Mouse (Mus musculus): ENCODE data around the gene Scn1b. TPM values are rescaled to one million over a fixed set of nuclear protein-coding genes. Genes with fewer than 3 reads are reported as not detected.

The Scn1b gene
- polyA plus RNA-seq (2012; ENCODE audit: insufficient read depth, insufficient read length, missing spikeins), result 30.7 and 33.7 TPM in 2 replicates

- Histone ChIP-seq H3K4me1 (ENCODE audit: control insufficient read depth, insufficient read depth, low read length) (peaks cover 7% of the 10 kb centered on the region), H3K4me3 (ENCODE audit: insufficient read depth, low read length) (peak within 1 kb of the TSS; percentile 55), H3K27ac (ENCODE audit: insufficient read depth, low read depth, low read length) (no peak within 1 kb of the TSS)
- no peak for TF ChIP-seq CTCF (IDR thresholded peaks at IDR 0.05; ENCODE audit: low read depth, low read length)
- no peak for TF ChIP-seq POLR2A (IDR thresholded peaks at IDR 0.05; ENCODE audit: borderline replicate concordance, low read depth, low read length)
Observed at GRCm38 (mm10) chr7:31126851-31127724, at the start of gene Scn1b. TSS of gene Scn1b (minus strand) at chr7:31127003.

- Histone ChIP-seq H3K27ac (ENCODE audit: insufficient read depth, low read depth, low read length) (no peak overlapping the region), H3K4me3 (ENCODE audit: insufficient read depth, low read length) (no peak overlapping the region), H3K4me1 (ENCODE audit: control insufficient read depth, insufficient read depth, low read length) (peaks cover 8% of the 10 kb centered on the region)
- TF ChIP-seq CTCF (IDR thresholded peaks at IDR 0.05; ENCODE audit: low read depth, low read length) (no peak), POLR2A (IDR thresholded peaks at IDR 0.05; ENCODE audit: borderline replicate concordance, low read depth, low read length) (no peak)
Observed at GRCm38 (mm10) chr7:31175096-31175495, 48.3 kb upstream of the Scn1b start.

- TF ChIP-seq CTCF (IDR thresholded peaks at IDR 0.05; ENCODE audit: low read depth, low read length) (no peak), POLR2A (IDR thresholded peaks at IDR 0.05; ENCODE audit: borderline replicate concordance, low read depth, low read length) (no peak)
- no peak overlapping the region for H3K27ac ChIP-seq (ENCODE audit: insufficient read depth, low read depth, low read length)
- H3K4me1 ChIP-seq (ENCODE audit: control insufficient read depth, insufficient read depth, low read length), result peaks cover 8% of the 10 kb centered on the region
- H3K4me3 ChIP-seq (ENCODE audit: insufficient read depth, low read length), result no peak overlapping the region
Observed at GRCm38 (mm10) chr7:31174466-31174865, 47.7 kb upstream of the Scn1b start.

GRCm38 (mm10) chr7:31172238-31172637 is 45.4 kb upstream of the Scn1b start:
- Histone ChIP-seq H3K4me3 (ENCODE audit: insufficient read depth, low read length) (no peak overlapping the region), H3K4me1 (ENCODE audit: control insufficient read depth, insufficient read depth, low read length) (peaks cover 19% of the 10 kb centered on the region), H3K27ac (ENCODE audit: insufficient read depth, low read depth, low read length) (no peak overlapping the region)
- TF ChIP-seq CTCF (IDR thresholded peaks at IDR 0.05; ENCODE audit: low read depth, low read length), result peak; percentile 75
- no peak for TF ChIP-seq POLR2A (IDR thresholded peaks at IDR 0.05; ENCODE audit: borderline replicate concordance, low read depth, low read length)

GRCm38 (mm10) chr7:31170520-31170919 is 43.7 kb upstream of the Scn1b start:
- Histone ChIP-seq H3K4me1 (ENCODE audit: control insufficient read depth, insufficient read depth, low read length) (peaks cover 19% of the 10 kb centered on the region), H3K4me3 (ENCODE audit: insufficient read depth, low read length) (no peak overlapping the region), H3K27ac (ENCODE audit: insufficient read depth, low read depth, low read length) (no peak overlapping the region)
- TF ChIP-seq CTCF (IDR thresholded peaks at IDR 0.05; ENCODE audit: low read depth, low read length) (no peak), POLR2A (IDR thresholded peaks at IDR 0.05; ENCODE audit: borderline replicate concordance, low read depth, low read length) (no peak)

GRCm38 (mm10) chr7:31168412-31168811 is 41.6 kb upstream of the Scn1b start:
- peak overlapping the region; percentile 46 for H3K27ac ChIP-seq (ENCODE audit: insufficient read depth, low read depth, low read length)
- H3K4me3 ChIP-seq (ENCODE audit: insufficient read depth, low read length), result no peak overlapping the region
- peaks cover 10% of the 10 kb centered on the region for H3K4me1 ChIP-seq (ENCODE audit: control insufficient read depth, insufficient read depth, low read length)
- no peak for TF ChIP-seq CTCF (IDR thresholded peaks at IDR 0.05; ENCODE audit: low read depth, low read length)
- TF ChIP-seq POLR2A (IDR thresholded peaks at IDR 0.05; ENCODE audit: borderline replicate concordance, low read depth, low read length), result no peak

- Histone ChIP-seq H3K4me3 (ENCODE audit: insufficient read depth, low read length) (no peak overlapping the region), H3K27ac (ENCODE audit: insufficient read depth, low read depth, low read length) (no peak overlapping the region), H3K4me1 (ENCODE audit: control insufficient read depth, insufficient read depth, low read length) (peaks cover 19% of the 10 kb centered on the region)
- TF ChIP-seq POLR2A (IDR thresholded peaks at IDR 0.05; ENCODE audit: borderline replicate concordance, low read depth, low read length) (no peak), CTCF (IDR thresholded peaks at IDR 0.05; ENCODE audit: low read depth, low read length) (no peak)
Observed at GRCm38 (mm10) chr7:31164748-31165147, 37.9 kb upstream of the Scn1b start.

- no peak for TF ChIP-seq CTCF (IDR thresholded peaks at IDR 0.05; ENCODE audit: low read depth, low read length)
- TF ChIP-seq POLR2A (IDR thresholded peaks at IDR 0.05; ENCODE audit: borderline replicate concordance, low read depth, low read length), result no peak
- Histone ChIP-seq H3K4me1 (ENCODE audit: control insufficient read depth, insufficient read depth, low read length) (peaks cover 21% of the 10 kb centered on the region), H3K27ac (ENCODE audit: insufficient read depth, low read depth, low read length) (no peak overlapping the region), H3K4me3 (ENCODE audit: insufficient read depth, low read length) (no peak overlapping the region)
Observed at GRCm38 (mm10) chr7:31163666-31164577, 37.1 kb upstream of the Scn1b start.

- H3K4me3 ChIP-seq (ENCODE audit: insufficient read depth, low read length), result no peak overlapping the region
- H3K4me1 ChIP-seq (ENCODE audit: control insufficient read depth, insufficient read depth, low read length), result peaks cover 18% of the 10 kb centered on the region
- H3K27ac ChIP-seq (ENCODE audit: insufficient read depth, low read depth, low read length), result no peak overlapping the region
- TF ChIP-seq POLR2A (IDR thresholded peaks at IDR 0.05; ENCODE audit: borderline replicate concordance, low read depth, low read length), result no peak
- TF ChIP-seq CTCF (IDR thresholded peaks at IDR 0.05; ENCODE audit: low read depth, low read length), result no peak
Observed at GRCm38 (mm10) chr7:31162324-31162723, 35.5 kb upstream of the Scn1b start.
